Mouse (Mus musculus) thymus, postnatal 14 days (tissue): ENCODE measurements at regions not wholly inside any gene's neighbourhood (a gene's known extent, or its start where the extent isn't known, plus 50 kb on each side); places are given as distances from the start of the nearest gene placed in this dataset.

Experiments
- DNase-seq: peaks from one replicate; pipeline ENCODE4 v3.0.0; 2021

DNA sequence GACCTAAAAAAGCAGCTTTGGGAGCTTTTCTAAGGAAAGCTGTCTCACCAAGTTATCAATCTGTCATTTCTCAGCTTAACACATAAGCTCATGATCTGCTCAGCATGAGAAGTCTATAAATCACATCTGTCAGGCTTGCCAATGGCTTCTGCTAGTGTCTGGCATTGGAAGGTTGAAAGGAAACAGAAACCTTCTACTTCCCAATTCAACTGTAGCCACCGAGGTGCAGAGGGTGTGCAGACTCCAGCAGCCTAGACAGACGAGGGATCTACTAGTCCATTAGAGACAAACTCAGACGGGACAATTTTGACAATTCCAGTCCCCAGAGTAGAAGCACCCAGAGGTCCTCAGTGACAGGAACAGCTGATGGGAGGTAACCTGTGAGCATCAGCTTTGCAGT lies 103.0 kb downstream of the Nab1 start:
- DNase-seq: no peak

DNA sequence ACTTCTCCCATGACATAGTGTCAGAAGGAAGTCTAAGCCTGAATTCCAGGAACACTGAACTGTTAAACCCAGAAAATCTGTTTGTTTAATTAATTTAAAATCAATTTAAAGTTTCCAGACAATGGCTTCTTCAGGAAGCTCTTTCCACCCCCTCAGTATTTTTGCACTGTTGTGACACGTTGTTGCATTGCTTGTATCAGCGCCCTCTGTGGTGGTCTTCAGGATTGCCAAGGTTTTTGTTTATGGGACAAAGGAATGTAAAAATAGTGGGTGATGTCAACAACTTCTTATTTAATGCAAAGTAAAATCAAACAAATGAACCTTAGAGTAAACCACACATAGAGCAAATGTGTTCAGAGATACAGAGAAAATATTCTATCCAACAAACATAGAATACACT lies 107.5 kb downstream of the Nab1 start:
- DNase-seq: peak; percentile 38

DNA sequence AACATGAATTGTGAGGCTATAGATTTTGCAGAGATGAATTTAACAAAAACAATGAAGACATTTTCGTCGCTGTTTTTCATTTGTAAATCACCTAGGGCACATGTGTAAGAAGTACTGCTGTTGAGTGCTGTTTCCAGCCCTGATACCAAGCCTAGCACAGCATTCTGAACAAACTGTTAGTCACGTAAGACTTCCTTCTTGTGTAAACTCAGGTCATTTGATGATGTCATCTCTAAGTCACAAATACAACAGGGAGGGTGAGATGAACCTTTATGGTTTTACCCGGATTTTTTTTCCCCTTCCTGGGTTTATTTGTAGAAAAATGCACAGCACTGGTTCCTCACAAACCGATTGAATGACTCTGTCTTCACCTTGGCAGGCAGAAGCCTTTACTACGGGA lies 111.6 kb downstream of the Nab1 start:
- no peak for DNase-seq

DNA sequence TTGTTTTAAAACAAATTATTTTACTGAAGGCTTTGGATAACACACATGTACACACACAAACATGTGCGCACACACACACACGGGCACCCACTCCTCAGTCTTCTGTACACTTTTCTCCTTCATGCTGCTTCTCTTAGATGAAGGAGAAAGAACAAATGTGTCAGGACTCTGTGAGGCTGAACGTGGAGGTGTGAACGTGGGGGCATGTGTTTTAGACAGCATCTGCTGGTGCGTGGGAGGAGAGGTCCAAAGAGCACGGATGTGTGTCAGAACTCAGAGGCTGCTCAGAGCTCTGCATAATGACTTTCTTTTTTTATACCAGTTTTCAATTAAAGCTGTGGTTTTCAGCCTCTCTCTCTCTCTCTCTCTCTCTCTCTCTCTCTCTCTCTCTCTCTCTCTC lies 112.4 kb downstream of the Nab1 start:
- DNase-seq: peak; percentile 43

DNA sequence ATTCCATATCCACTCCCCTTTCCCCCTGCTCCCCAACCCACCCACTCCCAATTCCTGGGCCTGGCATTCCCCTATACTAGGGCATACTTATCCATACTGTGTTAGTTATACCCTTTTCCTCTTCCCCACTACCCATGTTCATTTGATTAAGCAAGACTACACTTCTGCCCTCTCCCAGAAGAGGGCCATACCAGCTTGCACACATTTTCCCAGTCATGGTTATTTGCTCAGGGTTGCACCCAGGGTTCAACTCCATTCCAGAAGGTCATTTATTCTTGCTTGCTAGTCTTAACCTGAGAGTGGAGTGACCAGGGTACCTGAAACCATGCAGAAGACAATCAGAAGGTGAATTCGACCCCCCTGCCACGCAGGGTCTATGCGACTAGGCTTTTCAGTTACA lies 113.4 kb downstream of the Nab1 start:
- DNase-seq: peak; percentile 22

DNA sequence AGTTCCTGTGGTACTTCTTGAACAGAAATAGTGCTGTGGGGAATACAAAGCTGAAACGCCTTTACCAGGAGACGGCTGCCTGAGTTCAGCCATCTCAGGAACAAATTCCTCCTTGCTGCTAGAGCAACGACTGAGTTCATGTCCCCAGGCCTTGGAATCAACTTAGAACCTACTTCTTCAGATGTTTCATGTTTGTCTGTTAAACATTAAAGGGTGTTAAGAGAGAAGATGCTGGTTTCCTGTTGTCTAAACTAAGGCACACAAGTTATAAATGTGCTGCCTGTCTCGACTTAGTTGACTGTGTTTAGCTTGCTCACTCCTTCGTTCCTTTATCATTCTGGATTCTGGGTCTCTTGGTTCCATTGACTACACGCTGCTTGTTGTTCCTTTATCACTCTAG lies 125.2 kb downstream of the Nab1 start:
- DNase-seq: no peak

DNA sequence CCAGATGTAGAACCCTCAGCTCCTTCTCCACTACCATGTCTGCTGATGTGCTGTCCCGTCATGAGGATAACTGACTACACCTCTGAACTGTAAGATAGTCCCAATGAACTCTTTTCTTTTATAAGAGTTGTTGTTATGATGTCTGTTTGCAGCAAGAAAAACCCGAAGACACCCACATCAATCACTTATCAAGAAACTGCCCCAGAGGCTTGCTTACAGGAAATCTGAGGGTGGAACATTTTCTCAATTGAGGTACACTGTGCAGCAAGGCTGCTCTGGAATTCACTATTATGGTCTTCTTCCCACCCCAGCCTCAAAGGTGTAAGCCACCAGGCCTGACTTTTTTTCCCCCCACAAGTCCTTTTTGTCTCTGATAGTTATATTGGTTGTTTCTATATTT lies 125.8 kb downstream of the Nab1 start:
- DNase-seq: no peak

DNA sequence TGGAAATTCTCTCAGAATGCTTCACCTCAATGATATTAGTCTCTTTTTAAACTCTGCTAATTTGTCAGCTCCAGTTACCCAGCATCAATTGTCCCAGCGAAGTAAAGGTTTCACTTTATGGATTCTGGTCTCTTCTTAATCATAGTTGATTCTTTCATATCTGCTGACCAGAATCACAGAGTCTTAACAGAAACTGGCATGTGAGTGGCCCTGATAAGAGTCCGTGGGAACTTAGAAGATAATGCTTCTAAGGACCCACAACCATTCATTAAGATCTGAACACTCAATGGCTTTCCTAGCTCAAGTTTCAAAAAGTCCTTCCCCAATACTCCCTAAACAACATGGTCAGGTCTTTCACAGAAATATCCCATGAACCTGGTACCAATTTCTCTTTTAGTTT lies 126.7 kb downstream of the Nab1 start:
- DNase-seq: no peak

DNA sequence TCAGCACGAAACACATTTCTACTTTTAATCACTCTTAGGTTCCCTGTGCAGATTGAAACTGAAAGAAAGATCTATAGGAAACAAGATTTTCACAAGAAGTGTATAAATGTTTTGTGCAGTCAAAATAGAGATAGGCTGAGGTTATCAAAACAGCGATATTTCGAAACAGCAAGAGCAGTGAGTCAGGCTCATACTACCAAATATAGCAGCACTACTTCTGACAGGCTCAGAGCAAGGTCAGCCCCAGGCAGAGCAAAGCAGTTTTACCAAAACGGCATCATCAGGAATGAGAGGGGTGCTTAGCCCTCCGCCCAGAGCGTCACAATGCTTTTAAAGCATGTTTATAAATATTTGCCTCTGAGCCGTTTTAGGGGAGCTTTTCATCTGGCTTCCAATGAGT lies 133.4 kb upstream of the Gls start:
- DNase-seq: no peak

DNA sequence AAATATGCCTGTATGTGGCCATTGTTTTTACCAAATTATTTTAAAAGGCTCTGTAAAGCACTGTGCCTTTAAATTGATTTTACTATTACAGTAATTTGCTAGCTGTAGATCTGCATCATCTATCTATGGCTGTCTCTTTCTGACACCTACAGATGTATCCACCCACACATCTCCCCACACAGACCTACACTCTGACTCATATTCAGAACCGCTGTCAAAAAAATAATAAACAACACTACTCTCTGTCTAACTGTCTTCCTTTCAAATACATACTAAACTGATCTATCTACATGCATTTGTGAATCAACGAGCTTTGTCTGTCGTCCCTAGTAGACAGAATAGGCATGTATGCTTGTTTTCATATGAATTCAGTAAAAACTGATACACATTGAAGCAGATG lies 130.6 kb upstream of the Gls start:
- DNase-seq: no peak

DNA sequence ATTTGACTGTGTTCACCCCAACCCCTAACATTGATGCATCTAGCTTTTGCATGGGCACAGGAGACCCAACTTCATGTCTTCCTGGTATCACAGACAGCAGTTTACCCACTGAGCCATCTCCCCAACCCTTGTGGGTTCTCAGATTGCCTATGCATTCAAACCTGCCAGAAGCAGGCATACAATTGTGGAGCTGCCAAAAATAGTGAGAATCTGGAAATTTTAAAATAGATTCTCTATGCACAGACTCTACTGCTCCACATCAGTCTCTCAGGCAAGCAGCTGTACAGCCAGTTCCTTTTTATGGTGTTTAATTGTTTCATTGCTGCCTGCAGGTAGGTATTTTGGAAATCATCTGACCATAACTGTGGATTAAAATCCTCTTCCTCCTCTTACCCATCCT lies 129.9 kb upstream of the Gls start:
- DNase-seq: no peak

DNA sequence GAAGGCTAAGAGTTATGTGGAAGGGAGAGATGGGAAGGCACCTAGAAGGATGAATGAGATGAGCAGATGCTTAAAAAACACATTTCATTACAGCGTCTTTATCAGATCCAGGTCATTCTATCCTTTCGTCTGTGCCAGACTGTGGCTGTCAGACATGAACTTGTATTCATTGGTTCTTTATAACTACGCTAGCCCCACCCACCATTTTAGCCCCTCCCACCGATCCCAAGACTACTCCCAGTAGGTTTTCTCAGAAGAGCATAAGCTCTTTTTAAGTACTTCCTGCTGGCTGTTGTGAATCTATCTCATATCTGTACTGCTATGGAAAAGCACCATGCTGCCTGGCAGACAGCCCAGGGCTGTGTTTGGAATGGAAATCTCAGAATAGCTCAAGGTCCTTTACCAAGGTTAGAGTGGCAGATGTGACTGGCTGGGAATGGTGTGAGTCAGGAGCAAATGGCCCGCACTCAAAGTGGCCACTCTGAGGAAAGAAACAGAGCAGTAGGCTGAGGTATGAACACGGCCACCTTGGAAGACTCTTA lies 121.1 kb upstream of the Gls start:
- DNase-seq: no peak

DNA sequence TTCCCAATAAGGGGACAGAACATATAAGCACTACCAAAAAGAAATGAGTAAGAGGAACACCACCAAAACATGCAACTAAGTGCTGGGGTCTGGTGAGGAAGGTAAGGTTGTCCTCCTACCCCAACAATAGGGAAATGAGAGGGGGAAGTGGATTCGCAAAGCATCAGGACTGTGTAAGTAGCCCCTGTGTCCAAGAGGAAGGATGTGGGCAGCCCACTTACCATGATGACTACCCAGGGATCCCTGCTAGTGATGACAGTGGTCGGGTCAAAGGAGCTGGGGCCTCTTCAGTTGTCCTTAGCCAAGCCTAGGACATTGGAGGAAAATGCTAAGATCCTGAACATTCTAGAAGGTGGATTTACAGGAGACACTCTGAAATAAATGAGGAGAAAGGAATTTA lies 109.1 kb upstream of the Gls start:
- DNase-seq: no peak

DNA sequence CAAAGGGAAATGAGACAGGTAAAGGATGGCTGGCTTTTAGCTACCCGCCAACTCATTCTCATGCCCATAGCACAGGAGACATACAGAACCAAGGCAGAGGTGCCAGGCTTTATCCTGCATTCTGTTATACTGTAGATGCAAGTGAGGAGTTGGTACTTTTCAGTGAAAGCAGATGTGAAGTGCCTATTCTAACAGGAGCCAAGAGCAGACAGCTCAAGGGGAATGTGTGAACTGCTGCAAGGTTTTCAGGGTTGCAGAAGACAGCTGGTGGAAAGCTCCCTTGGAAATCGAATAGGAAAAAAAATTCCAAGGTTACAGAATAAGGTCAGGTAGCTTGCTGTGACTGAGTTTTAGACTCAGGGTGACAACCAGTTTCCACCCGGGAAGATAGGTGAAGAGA lies 105.7 kb upstream of the Gls start:
- no peak for DNase-seq

DNA sequence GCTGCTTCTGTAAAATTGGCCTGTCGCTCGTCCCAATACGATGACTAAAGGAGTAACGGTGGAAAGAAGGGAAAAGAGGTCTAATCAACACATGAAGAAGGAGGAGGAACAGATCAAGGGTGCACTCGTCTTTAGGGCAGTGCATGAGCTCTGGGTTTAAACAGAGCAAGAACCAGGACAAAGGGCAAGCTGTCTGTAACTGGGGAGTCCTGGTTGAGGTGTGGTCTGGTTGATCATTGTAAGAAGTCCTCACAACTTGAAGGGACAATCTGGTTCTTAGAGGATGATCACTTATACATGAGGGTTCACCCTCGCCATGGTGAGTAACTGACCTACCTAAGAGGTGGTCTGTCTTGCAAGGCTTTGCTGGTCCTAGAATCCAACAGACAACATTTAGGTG lies 105.2 kb upstream of the Gls start:
- DNase-seq: no peak

DNA sequence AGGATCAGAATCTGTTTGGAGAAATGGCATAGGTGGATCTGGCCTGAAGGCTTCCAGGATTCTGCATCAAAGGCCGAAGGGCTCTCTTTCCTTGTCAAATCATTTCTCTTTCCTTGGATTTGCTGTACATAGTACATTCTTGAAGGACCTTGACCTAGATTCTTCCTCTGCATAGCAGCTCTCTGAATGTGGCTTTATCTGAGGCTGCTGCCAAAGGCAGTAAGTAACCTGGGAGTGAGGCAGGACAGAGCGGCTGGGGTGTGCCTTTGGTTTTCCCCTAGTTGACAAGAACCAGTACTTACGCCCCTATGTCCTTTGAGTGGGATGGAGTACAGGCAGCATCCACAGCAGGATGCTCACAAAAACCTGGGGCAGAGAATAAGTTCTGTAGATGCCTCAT lies 103.7 kb upstream of the Gls start:
- DNase-seq: no peak

DNA sequence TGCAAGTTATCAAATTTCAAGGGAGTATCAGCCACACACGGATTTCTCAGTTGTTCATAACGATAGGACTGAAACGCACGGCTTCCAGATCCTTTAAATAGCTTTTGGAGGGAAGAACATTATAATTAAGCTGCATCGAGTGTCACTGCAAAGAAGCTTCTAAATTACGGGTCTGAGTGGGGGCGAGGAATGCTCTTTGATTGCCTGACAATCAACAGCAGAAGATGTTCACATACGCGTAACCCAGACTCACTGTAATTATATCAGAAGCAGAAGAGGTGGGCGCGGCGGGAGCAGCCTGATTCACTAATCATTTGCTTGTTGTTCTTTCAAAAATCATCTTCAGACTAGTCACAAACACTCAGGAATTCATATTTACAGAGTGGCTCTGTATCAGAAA lies 99.0 kb upstream of the Gls start:
- no peak for DNase-seq

DNA sequence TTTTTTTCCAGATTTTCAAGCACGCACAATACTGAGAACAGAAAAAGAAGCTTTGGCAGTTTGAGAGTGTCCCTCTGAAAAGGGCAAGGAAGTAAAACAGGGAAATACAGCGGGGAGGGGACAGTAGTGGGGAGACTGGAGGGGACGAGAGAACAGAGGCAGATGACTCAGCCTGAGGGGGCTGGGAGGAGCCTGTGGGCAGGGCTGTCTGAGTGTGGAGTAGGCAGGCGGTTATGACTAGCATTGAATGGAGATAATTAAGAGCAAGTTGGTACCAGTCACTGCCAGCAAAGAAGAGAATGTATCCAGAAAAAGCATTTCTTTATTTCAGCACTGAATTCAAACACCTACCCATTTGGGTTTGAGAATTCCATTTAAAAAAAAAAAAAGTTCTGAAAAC lies 98.4 kb upstream of the Gls start:
- DNase-seq: no peak

DNA sequence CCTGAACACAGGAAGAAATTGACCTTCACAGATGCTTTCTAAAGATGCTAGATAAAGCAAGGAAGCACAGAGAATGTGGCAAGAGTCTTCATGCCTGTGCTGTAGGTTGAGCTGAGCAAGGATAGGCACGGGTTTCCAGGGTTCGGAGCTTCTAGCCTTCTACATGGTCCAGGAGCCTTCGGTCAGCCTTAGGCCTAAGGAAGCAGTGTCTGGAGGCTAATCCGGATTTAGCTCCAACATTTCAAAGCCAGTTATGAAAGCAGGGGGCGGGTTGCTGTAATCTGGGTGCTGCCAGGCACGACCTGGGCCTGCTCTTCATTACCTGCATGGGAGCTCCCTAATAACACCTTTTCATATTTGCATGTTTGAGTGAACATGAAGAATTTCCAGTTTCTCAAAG lies 97.5 kb upstream of the Gls start:
- no peak for DNase-seq

DNA sequence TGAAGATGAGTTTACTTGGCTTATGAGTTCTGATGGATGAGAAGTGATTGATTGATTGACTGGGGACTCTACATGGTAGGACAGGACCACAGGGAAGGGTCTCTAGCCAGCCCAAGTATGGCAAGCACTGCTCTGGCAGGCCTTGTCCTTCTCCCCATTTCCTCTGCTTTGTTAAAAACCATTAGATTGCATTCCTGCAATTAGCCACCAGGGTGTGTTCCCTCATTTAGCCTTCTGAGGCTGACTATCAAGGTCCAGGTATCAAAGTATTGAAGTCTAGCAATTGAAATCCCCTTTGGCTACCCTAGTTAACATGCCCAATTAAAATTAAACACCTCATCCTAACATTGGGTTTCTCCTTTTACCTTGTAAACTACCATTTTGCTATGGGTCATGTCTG lies 95.5 kb upstream of the Gls start:
- DNase-seq: no peak

DNA sequence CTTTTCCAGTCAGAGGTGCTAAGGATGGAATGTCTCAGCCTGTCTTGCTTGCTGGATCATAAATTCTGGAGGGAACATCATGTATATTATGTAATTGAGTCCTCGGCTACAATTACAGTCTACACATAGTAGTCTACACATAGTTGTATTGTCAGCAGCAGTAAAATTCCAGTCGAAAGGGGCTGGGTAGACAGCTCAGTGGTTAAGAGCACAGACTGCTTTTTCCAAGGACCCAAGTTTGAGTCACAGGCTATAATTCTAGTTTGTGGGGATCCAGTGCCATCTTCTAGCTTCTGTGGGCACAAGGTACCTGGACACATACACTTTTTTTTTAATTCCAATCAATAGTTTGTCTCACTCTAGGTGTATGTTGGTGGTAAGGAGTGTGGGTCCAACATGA lies 91.3 kb upstream of the Gls start:
- DNase-seq: no peak

DNA sequence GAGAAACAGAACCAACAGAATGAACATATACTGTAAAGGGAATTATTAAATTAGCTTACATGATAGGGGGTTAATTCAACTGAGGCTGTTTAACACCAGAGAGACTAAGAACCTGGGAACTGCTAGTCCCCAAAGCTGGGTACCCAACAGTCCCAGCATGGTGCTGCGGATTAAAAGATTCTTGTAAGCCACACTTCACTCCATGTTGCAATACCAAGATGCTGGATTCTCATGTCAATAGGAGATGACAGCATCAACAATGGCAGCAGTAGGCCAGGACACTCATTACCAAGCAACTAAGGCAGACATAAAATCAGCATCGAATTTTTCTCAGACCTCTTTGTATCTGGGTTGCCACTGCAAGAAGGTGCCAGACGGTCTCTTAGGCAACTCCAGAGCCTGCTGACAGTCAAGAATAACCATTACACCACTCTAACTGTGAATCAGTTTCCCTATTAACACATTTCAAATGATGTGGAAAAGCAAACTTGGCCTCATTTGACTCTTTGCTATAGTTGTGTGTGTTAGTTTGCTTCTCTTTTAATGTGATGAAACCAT lies 79.1 kb upstream of the Gls start:
- DNase-seq: no peak

DNA sequence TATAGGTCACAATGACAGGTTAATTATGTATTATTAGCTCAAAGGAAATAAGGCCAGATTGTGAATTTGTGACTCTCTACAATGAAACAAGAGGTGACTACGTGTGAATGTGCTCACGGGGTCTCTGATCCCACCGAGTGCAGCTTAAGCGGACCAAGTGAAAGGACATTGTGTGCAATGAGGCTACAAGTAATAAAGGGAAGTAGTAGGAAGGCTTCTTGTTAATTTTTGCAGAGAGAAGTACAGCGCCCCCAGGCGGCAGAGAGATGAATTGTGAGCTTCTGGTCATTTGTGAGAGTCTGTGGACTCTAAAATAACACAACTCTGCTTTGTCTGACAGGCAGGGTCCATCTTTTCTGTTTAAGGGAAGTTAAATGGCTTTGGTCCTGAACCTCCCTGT lies 73.9 kb upstream of the Gls start:
- peak; percentile 14 for DNase-seq

DNA sequence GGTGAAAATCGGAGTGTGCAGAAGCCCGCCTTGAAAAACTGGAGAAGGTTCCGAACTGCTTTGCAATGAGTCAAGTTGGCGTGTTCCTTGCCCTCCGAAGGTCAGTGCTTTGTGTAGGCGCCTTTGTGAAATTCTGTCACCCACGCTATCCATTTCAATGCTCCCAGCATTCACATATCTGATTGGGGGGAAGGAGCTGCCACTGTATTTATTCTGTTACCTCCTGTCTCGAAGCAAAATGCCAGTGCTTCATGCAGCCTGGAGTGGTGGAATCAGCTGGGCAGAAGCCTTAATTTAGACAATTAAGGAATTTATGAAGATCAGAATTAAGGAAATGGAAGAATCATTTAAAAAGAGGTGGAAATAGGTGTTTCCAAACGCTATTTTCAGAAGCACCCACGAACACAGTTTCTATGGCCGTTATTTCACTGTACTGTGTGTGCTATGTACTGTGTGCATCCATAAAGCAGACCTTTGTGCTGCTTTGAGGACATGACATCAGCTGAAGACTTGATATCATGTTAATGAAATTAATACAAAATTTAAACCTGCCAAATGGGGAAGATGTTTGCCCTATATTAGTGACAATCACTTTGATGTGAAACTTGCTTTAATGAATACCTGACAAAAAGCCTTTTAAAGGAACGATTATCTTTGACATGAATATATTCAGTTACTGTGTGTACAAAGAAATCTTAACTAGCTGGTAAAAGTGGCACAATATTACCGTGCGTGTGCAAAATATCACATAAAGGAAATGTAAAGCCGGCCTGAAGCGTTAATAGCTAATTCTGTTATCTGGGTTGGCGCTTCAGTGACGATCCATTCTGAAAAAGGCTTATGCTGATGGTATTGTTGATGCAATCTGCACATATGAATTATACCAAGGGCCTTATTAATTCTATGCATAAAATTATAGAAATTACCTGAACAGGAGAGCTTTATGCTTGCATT lies 72.9 kb upstream of the Gls start:
- no peak for DNase-seq

DNA sequence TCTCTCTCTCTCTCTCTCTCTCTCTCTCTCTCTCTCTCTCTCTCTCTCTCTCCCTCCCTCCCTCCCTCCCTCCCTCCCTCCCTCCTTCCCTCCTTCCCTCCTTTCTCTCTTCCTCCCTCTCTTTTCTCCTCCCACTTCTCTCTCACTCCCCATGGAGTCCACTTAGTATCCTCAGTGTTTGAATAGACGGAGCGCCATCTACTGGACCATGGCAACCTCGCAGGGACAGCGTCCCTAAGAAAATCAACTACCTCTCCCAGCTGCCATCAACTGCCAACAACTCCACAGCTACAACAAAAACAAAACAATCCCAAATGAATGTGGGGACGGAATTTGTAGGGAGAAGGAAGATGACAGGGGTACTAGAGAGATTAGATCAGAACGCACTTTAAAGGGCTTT lies 69.5 kb upstream of the Gls start:
- peak; percentile 72 for DNase-seq
